Mouse (Mus musculus): ENCODE results near the gene Nudt17.

DNA sequence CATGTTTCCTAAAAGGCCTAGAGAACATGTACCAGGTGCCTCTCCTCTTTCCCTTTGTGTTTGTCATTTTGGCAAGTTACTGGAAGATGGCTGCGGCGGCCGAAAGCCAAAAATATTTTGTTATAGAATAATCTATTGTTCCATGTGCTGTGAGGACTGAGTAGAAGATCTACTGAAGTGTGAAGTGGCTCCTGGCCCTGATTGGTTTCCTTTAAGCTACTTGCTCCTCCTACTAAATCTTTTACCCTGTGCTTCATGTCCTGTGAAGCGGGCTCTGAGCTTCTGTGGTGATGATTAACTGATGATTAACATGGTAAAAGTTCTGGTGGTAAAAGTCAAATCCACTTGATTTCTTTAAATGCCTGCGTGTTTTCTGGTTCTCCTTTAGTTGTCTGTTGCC lies 41.4 kb downstream of the Nudt17 start:
- TF ChIP-seq POLR2A (IDR thresholded peaks at IDR 0.05; ENCODE audit: borderline replicate concordance, extremely low read depth, low read depth, low read length) (no peak), CTCF (IDR thresholded peaks at IDR 0.05; ENCODE audit: insufficient read depth, low read length) (no peak)

Measured in lung, adult 2 months (tissue).